Comparison of ENCODE assay signal across 8 mouse cellular contexts in genomic region chr14:25695059-25695458, GRCm38 (mm10). TPM values are rescaled to one million over a fixed set of nuclear protein-coding genes. Genes with fewer than 3 reads are reported as not detected.
A peak's percentile ranks its signal among the peaks of the same experiment; 100 is the strongest.
DNase-seq lines count a peak whose midpoint lies in the region; ATAC-seq and TF ChIP-seq lines count a peak whose summit lies in the region.

No protein-coding gene starts in this region.

- peak overlapping the region; percentile 98 for H3K4me2 ChIP-seq in forebrain, embryonic 14.5 days (ENCODE audit: low read length)
- H3K4me2 ChIP-seq in liver, embryonic 14.5 days (ENCODE audit: low read depth) = peak overlapping the region; percentile 83

- H3K4me3 ChIP-seq in erythroblast, embryonic 14.5 days (replicated peaks) = peak overlapping the region; percentile 78
- H3K4me3 ChIP-seq in forebrain, embryonic 14.5 days (ENCODE audit: low read depth, low read length) = peak overlapping the region; percentile 88; the same call in 1 of the 2 replicates
- H3K4me3 ChIP-seq in liver, embryonic 14.5 days (ENCODE audit: insufficient read depth in 1 of 2, low read depth in 2 of 2, low read length in 2 of 2) = peak overlapping the region; percentile 71 to 81

- TF ChIP-seq EP300 in liver, embryonic 14.5 days (IDR thresholded peaks at IDR 0.05; ENCODE audit: low read depth) = peak; percentile 46; the same call in 1 of the 2 replicates

- H3K4me1 ChIP-seq in erythroblast, embryonic 14.5 days (ENCODE audit: control insufficient read depth) = peaks cover 31% of the 10 kb centered on the region
- H3K4me1 ChIP-seq in forebrain, embryonic 14.5 days (ENCODE audit: control insufficient read depth, insufficient read depth, low read length) = peaks cover 12% of the 10 kb centered on the region
- H3K4me1 ChIP-seq in liver, embryonic 14.5 days (replicated peaks; ENCODE audit: control insufficient read depth in 2 of 2, insufficient read depth in 2 of 2, low read length in 1 of 2) = peaks cover 0 to 14% of the 10 kb centered on the region in 2 experiments; a peak in 2 of 4 replicates

- no peak overlapping the region for H3K27ac ChIP-seq in forebrain, embryonic 14.5 days (ENCODE audit: low read depth, low read length)
- no peak overlapping the region for H3K27ac ChIP-seq in liver, embryonic 14.5 days

- ATAC-seq in erythroblast, adult 5-6 weeks (replicated peaks; ENCODE audit: low FRiP score, poor library complexity, severe bottlenecking) = no peak
- no peak for ATAC-seq in forebrain, embryonic 14.5 days
- ATAC-seq in liver, embryonic 14.5 days (ENCODE audit: insufficient read depth) = peak; percentile 9; the same call in 1 of the 2 replicates
- ATAC-seq in inflammation-experienced regulatory T-cells, adult 6 months = no peak
- no peak for ATAC-seq in monocyte, adult 5-6 weeks (replicated peaks; ENCODE audit: insufficient number of reproducible peaks, low FRiP score, low TSS enrichment, poor library complexity, severe bottlenecking)

- peak; percentile 35 for DNase-seq in CD4-positive helper T cell, adult 2 months (ENCODE audit: low read depth, low spot score)
- DNase-seq in forebrain, embryonic 14.5 days (ENCODE audit: low spot score) = no peak
- peak in 1 of 3 experiments; percentile 30 for DNase-seq in liver, embryonic 14.5 days (ENCODE audit: low read depth in 3 of 3, low spot score in 3 of 3)
- no peak for DNase-seq in embryo, embryonic 9.5 days (ENCODE audit: extremely low spot score)

- 69% methylated on average over 6 of the region's 6 CpGs for WGBS in forebrain, embryonic 14.5 days
- WGBS in liver, embryonic 14.5 days (ENCODE audit: insufficient replicate concordance) = 3% methylated on average over 6 of the region's 6 CpGs

- TF ChIP-seq CTCF in liver, embryonic 14.5 days (IDR thresholded peaks at IDR 0.05; ENCODE audit: low read depth) = no peak

- no peaks in the 10 kb centered on the region for H3K9me3 ChIP-seq in erythroblast, embryonic 14.5 days (ENCODE audit: control insufficient read depth, low read length)
- no peaks in the 10 kb centered on the region for H3K9me3 ChIP-seq in forebrain, embryonic 14.5 days (replicated peaks; ENCODE audit: control insufficient read depth, low read length)
- H3K9me3 ChIP-seq in liver, embryonic 14.5 days (ENCODE audit: control insufficient read depth, low read length) = no peaks in the 10 kb centered on the region

- peak overlapping the region; percentile 83 for H3K9ac ChIP-seq in forebrain, embryonic 14.5 days (ENCODE audit: low read length)
- peak overlapping the region; percentile 66 for H3K9ac ChIP-seq in liver, embryonic 14.5 days (replicated peaks)

- peaks cover 39% of the 10 kb centered on the region for H3K36me3 ChIP-seq in erythroblast, embryonic 14.5 days (ENCODE audit: control insufficient read depth)
- peaks cover 39% of the 10 kb centered on the region for H3K36me3 ChIP-seq in forebrain, embryonic 14.5 days (ENCODE audit: control insufficient read depth, insufficient read depth, low read length)
- peaks cover 7% of the 10 kb centered on the region for H3K36me3 ChIP-seq in liver, embryonic 14.5 days (replicated peaks; ENCODE audit: control insufficient read depth, insufficient read depth, low read depth)

- H3K27me3 ChIP-seq in erythroblast, embryonic 14.5 days (ENCODE audit: control insufficient read depth) = no peaks in the 10 kb centered on the region
- no peaks in the 10 kb centered on the region for H3K27me3 ChIP-seq in forebrain, embryonic 14.5 days (replicated peaks; ENCODE audit: control insufficient read depth, insufficient read depth, low read length)
- H3K27me3 ChIP-seq in liver, embryonic 14.5 days (ENCODE audit: control insufficient read depth, insufficient read depth, low read length) = no peaks in the 10 kb centered on the region

RNA-seq across cellular contexts. Expression of gene Ppif, which starts 1.1 kb away (rescaled TPM):
- 0.67 and 0.71 TPM in 2 replicates for polyA plus RNA-seq in erythroblast, embryonic 14.5 days (2012)
- total RNA-seq in erythroblast, adult 5-6 weeks (2015; ENCODE audit: low replicate concordance) = 11.7 and 16.5 TPM in 2 replicates
- 2.6 and 4.7 TPM in 2 replicates for total RNA-seq in erythroblast, adult 5-6 weeks (2017; ENCODE audit: low replicate concordance)
- polyA plus RNA-seq in forebrain, embryonic 14.5 days (2014; fragmentation: Nextera tagmentation; extraction: Ambion mirVana) = 25.3 and 28.2 TPM in 2 replicates
- polyA plus RNA-seq in liver, embryonic 14.5 days (2012; rRNA removed) = 42.5 and 44.2 TPM in 2 replicates
- polyA plus RNA-seq in liver, embryonic 14.5 days (2014; fragmentation: Nextera tagmentation; extraction: Ambion mirVana) = 28.8 and 35.7 TPM in 2 replicates
- 10 to 100 TPM; 19.9 to 30.3 (median 23.0) TPM for polyA plus RNA-seq in inflammation-experienced regulatory T-cells, adult 6 months (2017; shearing (Covaris generic))
- 3.2 to 11.4 TPM (median 7.9 TPM) in 3 replicates for total RNA-seq in monocyte, adult 5-6 weeks (2017)

Comparison
In these comparisons a context has a peak if more than half of its experiments do, and no peak if none do; other contexts are left out.
1. RNA of gene Ppif, which starts 1.1 kb away (polyA plus RNA-seq): 28.8 to 44.2 TPM in liver, embryonic 14.5 days, 25.3 to 28.2 TPM in forebrain, embryonic 14.5 days and 19.9 to 30.3 TPM in inflammation-experienced regulatory T-cells, adult 6 months; 0.67 to 0.71 TPM in erythroblast, embryonic 14.5 days; every median in the first group is over 10 times any median in the second.
2. Peak in every context shown above with its lines, with median percentiles within 50 percentile points of each other: H3K4me3 ChIP-seq.